Mouse (Mus musculus) embryo, embryonic 10 days (tissue): ENCODE measurements around the gene Npas2.

Experiments
- DNase-seq: peaks from one replicate; pipeline ENCODE4 v3.0.0-alpha.2; 2015; ENCODE audit warnings: low spot score

Gene Npas2

GRCm38 (mm10) chr1:39284786-39285185 is 91.3 kb downstream of the Npas2 start:
- DNase-seq, result no peak

DNA sequence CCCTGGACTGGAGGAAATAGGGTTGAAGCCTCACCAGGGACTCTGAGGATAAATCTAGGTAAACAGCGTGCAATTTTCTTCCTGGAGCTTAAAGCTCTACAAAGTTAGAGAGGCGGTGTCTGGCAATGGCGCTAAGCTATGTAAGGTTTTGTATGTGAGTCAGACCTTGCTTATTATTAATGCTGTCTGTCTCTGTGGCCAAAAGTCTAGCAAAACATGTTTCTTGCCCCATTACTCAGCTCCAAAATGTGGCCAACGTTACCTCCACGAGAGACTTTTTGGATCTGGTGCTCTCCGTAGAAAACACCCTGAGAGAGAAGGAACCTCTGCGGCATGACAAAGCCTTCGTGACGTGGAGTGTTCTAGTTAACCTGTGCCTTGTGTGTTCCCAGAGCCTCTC is 93.5 kb downstream of the Npas2 start:
- no peak for DNase-seq

DNA sequence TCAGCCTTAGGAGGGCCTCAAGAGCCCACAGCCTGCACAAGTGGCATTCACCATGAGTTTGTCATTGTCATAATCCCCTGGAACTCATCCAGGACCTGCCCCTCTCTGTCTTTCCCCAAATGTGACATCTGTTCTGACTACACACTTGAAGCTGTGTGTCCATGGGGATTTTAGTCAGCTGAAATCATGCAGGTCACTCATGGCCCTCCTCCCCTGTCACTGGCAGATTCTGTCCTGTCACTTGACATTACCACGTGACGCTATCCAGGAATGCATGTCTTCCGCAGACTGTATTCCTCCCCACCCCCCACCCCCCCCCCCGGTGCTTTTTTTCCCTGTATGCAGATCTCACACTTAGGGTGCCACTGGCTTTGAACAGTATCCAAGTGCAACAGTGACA is 94.3 kb downstream of the Npas2 start:
- DNase-seq, result no peak

- no peak for DNase-seq
Observed at GRCm38 (mm10) chr1:39288425-39288824, 94.9 kb downstream of the Npas2 start.

DNA sequence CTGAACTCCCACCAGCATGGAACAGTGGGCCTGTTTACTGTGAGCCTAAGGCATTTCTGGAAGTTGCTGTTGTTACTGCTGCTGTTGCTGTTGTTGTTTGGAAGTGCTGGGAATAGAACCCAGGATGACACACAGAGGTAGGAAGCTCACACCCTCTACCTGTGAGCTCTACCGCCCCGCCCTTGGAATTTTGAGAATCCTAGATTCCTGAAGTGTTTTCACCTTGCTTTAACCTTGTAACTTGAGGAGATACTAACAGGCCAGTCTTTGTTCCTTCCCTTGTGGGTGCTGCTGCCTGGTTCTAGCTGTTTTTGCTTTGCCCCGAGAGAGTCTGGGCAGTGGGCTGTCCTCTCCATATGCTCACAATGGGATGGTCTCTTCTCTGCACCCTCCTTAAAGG is 98.5 kb downstream of the Npas2 start:
- no peak for DNase-seq

- DNase-seq, result no peak
Observed at GRCm38 (mm10) chr1:39298294-39298693, 104.8 kb downstream of the Npas2 start.

- DNase-seq, result no peak
Observed at GRCm38 (mm10) chr1:39300243-39300642, 106.7 kb downstream of the Npas2 start.

GRCm38 (mm10) chr1:39300676-39301075 is 107.1 kb downstream of the Npas2 start:
- DNase-seq, result no peak

GRCm38 (mm10) chr1:39302246-39302645 is 108.7 kb downstream of the Npas2 start:
- no peak for DNase-seq

DNA sequence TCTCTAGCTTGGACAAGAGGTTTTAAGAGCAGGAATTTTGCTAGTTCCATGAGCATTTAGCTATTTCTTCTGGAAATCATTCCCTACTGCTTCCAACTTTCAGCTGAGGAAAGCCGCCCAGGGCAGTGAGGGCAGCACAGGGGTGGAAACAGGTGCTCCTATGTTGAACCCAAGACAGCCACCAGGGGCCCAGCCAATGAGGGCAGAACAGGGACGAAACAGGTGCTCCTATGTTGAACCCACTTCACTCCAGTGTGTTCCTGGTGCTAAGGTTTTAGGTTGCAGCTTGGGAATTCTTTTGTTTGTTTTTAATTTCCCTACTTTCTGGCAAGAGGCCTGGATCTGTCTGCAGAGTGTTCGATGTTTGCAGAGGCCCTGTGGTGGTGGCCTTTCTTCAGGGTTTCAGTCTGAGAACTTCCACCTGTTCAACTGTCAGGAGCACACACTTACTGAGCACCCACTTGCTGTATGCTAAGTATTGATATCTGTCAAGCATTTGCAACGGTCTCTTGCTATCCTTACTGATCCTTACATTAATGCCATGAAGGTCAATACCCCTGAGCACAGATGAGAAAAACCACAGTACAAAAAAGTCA is 109.6 kb downstream of the Npas2 start:
- DNase-seq, result no peak

GRCm38 (mm10) chr1:39307291-39307690 is 113.8 kb downstream of the Npas2 start:
- DNase-seq, result no peak

- no peak for DNase-seq
Observed at GRCm38 (mm10) chr1:39307971-39308370, 114.4 kb downstream of the Npas2 start.

- no peak for DNase-seq
Observed at GRCm38 (mm10) chr1:39309548-39309947, 116.0 kb downstream of the Npas2 start.

DNA sequence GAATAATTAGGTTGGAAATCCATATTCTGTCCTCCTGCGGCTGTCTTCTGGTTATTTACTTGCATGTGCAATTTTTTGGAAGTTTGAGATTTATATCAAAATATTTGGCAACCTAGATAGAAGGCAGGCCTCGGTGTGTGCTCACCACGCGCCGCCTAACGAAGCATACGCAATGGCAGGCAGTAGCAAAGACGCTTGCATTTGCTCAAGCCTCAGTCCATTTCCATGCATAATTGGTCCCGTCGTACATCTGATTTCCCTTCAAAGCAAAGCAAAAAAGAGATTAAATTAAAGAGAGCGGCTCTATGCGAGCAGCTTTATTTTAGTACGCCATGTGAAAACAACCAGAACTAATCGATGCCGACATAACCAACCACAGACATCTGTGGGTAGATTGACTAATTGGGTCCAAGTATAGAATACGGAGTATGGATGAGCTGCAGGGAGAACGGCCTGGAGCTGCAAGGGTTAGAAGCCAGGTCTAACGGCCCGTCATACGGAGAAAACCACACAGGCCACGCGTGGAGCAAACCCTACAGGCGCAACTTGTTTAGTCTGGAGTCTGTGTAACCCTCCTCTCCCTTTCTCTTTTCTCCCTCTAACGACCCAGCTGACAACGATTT is 118.9 kb downstream of the Npas2 start:
- peak; percentile 19 for DNase-seq

DNA sequence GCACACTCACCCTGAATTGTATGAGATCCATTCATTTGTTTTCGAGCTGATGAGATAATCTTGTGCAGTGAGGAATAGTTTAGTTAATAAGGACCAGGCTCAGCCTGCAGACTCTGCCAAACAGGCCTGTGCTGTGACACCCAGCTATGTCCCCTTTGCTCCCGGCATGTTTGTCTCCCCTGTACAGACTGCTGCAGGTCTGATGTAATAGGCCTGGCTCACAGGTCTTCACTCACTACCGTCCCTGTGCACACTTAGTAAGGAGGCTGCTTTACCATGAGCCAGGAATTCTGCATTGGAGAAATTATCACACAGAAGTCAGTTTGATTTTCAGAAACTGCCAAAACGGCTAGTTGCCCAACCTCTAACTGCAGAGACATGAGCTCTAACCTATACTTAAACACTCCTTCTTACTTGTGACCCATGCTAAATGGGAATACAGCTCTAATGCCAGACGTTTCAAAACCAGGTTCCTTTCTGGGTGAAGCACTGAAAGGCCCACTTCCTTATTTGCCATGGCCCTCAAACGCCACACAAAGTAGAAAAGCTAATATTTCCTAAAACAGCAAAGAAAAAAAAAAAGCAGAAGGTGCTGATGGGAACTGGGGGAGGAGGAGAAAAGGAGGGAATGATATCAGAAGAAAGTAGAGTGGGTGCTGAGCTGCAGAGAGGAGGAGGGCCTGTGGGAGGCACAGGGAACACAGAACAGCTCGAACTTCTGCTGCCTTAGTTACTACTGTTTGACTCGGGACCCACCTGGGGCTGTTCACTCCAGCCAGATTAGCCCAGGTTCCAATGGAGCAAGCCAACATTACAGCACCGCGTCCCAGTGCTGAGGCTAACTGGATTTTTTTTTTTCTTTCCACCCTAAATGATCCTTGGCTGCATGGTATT is 120.1 kb downstream of the Npas2 start:
- DNase-seq, result no peak

- DNase-seq, result no peak
Observed at GRCm38 (mm10) chr1:39317935-39318334, 124.4 kb downstream of the Npas2 start.

- DNase-seq, result no peak
Observed at GRCm38 (mm10) chr1:39318870-39319269, 125.3 kb downstream of the Npas2 start.

DNA sequence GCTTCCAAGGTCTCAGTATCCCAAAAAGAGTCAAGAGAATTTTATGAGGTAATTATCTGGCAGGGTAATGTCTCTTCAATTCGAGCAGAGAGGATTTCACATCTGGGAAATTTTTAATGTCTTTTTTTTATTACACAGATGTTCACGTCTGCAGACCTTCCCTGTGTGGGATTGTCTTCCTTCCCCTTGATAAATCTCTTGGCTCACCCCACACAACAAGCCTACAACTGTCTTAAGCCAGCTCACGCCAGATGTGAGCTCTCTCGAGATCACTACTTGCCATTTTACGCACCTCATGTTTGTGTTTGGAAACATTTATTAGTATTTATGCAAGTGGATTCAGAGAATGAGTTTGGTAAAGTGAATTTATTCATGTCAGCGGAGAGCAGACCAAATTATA is 128.4 kb downstream of the Npas2 start:
- DNase-seq, result no peak

DNA sequence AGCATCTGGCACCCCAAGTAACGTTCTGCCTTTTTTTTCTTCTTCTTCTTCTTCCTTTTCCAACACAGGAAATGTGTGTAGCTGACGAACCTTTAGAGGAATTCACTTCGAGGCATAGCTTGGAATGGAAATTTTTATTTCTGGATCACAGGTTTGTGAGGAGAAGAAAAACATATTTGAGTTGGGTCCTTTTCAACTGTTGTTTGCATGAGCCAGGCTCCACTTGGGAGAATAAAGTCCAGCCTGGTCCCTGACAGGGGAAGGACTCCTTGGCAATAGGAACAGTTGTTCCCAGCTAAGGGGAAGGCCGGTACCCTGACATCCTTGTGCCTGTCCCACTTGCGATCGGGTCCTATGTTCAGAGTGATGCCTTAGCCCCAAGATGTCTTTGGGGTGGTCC is 131.7 kb downstream of the Npas2 start:
- DNase-seq, result no peak

DNA sequence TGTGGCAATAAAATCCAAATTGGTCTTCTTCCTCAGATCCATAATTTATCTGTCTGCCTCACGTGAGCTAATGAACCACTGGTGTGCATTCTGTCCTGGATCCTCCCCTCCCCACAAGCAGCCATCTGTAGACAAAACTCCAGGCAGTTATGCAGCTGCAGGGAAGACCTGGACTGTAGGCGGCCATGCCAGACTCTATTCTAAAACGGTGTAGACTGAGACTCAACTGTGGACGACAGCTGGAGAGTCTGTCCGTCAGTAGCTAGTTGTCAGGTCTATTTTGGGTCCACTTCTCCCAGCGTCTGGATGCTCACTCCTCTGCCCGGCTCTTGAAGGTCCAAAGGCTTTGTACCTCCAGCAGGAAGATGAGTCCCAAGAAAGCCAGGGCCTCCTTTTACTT is 134.0 kb downstream of the Npas2 start:
- DNase-seq, result no peak

GRCm38 (mm10) chr1:39330857-39331594 is 137.5 kb downstream of the Npas2 start:
- DNase-seq, result no peak

GRCm38 (mm10) chr1:39332456-39332855 is 138.9 kb downstream of the Npas2 start:
- no peak for DNase-seq
